Mouse (Mus musculus): Measurements from ENCODE around the gene Elane.

The Elane gene

DNA sequence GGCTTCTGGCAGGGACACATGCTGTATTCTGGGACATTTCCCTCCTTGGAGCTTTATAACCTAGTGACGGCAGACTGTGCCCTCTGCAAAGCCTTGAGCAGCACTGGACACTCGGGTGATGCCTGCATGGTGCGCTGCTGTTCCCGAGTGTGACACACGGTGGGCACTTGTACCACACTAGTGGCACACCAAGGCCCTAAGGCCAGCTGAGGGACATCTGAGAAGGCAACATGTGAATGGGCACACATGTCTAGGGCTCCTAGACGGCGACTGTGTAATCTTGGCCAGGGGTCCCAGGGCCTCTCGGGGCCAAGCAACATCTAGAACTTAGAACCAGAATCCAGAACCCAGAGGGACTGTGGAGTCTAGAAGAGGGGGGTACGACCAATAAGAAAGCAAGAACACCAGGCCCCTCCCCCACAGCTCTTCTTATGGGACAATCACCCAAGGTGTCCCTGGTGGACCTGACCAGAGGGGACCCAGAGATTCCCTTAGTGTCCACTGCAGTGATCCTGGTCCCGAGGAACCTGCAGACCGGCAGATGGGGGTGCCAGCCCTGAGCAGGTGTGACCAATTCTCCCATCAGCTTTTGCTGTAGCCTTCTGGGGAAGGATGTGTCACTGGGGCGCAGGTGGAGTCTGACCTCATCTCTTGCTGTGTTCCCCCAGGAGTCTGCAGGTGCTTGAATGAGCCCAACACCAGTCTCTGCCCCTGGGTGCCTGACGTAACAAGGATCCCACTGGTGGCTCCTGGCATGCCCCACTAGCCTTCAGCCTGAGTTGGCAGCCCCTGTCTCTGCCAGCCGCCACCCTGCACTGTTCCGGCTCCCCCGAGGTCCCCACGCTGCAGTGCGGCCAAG, 44.1 kb downstream of the Elane start:
- no peak for DNase-seq (ENCODE audit: low spot score)

DNA sequence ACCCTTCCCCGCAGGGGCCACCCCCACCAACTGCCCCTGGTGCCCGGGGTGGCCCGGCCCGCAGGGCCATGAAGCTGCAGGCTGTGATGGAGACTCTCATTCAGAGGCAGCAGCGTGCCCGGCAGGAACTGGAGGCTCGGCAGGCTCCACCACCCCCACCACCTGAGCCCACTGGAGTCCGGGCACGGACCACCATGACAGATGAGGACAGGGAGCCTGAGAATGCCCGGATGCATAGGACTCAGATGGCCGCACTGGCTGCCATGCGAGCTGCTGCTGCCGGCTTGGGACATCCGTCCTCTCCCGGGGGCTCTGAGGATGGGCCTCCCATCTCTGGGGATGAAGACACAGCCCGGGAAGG, 44.8 kb downstream of the Elane start:
- DNase-seq (ENCODE audit: low spot score) = no peak

DNA sequence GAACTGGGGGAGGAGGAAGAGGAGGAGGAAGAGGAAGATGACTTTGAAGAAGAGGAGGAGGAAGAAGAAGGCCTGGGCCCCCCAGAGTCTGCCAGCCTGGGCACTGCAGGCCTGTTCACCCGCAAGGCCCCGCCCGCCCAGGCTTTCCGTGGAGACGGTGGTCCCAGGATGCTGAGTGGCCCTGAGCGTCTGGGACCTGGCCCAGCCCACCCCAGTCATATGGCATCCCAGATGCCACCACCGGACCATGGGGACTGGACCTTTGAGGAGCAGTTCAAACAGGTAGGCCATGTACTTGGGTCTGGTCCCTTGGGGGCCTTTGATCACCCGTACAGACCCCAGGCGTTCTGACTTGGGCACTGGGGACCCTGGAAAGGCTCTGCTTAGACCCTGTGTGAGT, 45.8 kb downstream of the Elane start:
- DNase-seq (ENCODE audit: low spot score) = no peak

DNA sequence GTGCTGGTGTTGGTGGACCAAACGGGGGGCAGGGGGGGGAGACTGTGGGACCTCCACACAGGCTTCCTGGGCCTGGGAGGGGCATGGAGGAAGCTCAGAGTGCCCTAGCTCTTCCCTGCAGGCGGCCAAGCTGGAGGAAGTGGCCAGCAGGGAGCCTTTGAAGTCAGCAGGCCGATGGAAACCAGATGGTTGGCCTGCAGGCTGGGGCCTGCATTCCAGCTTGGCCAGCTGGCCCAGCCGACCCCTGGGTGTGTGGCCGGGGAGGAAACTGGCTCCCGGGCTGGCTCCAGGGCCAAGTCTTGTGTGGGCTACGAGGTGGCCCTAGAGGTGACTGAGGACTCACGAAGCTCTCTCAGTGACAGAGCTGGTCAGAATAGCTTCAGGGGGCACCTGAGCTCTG, 46.7 kb downstream of the Elane start:
- peak; percentile 65 for DNase-seq (ENCODE audit: low spot score)

DNA sequence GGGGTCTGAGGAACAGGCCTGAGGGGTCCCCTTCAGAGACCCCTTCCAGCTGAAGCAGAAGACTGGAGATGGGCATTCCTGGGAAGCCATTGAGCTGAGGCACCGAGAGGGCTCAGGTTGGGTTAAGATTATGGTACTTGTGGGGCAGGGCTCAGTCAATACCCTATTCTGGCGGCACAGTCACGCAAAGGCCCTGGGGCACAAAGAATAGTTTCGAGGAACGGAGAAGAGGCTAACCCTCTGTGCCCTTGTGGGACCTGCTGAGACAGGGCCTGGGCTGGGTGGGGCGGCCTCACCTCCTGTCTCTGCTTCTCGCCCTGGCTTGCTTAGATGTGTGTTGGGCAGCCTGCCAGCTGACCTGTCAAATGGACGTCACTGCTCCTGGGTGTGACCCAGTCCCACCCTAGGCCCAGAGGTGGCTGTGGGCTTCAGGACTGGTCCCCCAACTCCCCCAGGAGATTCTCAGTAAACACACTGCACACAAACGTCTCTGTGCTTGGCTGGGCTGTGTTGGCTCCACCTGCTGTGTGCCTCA, 47.2 kb downstream of the Elane start:
- no peak for DNase-seq (ENCODE audit: low spot score)

DNA sequence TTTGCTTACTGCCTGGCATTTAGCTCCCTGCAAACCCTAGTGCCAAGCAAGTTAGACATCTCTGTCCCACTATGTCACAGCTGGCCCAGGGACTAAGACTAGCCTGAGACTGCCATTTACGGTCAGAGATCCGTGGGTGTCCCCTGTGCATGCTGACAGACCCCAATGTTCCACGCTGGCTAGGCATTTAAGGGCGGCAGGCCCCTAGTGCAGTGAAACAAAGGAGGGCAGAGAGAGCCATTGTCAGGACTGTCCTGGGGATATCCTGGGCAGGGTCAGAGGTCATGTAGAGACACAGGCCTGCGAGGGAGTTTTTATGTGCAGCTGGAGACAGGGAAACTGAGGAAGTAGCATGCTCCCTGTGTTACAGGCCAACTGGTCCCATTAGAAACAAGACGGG, 47.8 kb downstream of the Elane start:
- no peak for DNase-seq (ENCODE audit: low spot score)

DNA sequence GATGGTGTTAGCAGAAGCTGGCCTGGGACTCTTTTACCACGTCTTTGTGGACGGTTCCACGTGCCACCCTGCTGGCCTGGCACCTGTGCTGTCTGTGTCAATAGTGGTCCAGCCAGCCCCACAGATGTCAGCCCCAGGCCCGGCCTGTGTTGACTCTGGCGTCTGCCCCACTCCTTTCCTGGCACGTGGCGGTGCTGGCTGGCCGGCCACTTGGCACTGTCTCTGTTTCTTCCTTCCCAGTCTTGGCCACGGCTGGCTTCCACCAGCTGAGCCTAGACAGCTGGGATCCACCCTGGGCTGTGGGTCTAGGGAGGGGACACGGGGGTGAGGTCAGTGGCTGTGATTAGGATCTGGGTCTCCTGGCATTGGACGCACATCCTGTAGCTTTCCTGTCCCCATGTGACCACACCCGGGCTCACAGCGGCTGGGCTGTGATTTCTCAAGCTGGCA, 48.2 kb downstream of the Elane start:
- peak; percentile 95 for DNase-seq (ENCODE audit: low spot score)

DNA sequence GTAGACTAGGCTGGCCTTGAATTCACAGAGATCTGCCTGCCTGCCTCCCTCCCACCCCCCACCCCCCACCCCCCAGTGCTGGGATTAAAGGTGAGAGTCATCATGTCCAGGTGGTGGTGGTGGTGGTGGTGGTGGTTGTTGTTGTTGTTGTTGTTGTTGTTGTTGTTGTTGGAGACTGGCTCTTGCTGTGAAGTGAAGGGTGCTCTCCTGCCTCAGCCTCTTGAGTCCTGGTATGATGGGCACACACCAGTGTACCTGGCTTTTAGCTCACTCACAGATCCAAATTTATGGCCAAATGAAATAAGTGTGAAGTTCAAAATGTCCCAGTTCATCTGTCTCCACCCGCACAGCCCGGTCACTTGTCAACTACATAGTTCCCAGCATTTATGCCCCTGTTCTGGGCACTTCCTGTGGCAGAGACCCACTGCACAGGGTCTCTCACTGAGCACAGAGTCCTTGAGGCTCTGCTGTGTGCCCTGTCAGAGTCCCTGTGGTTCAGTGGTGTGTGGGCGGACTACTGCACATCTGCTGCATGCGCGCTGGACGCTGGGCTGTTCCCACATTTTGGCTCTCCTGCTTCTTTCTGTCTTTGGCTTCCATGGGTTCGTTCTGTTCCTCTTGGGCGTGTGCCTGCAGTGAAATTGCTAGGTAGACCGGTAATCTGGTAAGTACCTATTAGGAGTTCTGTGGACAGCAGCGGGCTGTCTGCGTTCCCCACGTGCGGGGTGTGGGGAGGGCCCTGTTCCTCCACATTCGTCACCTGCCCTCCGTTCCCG, 48.9 kb downstream of the Elane start:
- no peak for DNase-seq (ENCODE audit: low spot score)

DNA sequence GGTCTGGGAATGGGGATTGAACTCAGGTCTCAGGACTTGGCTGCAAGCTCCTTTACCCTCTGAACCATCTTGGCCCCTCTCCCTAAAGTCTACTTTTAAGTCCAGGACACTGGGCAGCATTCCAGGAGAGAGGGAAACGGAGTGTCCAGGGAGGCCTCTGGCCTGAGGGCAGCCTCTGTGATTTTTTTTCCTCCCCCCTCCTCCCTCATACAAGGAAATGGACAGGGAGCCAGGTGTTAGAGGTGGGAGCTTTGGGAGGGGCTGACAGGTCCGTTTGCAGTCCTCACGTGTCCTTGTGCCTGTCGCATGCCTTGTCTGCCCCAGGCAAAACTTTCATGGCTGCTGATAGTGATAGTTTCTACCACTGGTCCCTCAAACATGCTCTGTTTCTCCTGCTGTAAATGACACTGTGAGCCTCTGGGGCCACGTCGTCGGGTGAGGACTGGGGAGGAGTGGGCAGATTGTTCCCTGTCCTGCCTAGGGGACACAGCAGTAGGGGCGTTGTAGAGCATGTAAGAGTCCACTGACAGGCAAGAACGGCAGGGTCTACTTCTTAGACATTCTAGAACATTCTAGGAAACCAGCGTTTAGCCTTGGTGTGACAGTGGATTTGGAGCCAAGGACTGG, 50.4 kb downstream of the Elane start:
- peak; percentile 70 for DNase-seq (ENCODE audit: low spot score)

DNA sequence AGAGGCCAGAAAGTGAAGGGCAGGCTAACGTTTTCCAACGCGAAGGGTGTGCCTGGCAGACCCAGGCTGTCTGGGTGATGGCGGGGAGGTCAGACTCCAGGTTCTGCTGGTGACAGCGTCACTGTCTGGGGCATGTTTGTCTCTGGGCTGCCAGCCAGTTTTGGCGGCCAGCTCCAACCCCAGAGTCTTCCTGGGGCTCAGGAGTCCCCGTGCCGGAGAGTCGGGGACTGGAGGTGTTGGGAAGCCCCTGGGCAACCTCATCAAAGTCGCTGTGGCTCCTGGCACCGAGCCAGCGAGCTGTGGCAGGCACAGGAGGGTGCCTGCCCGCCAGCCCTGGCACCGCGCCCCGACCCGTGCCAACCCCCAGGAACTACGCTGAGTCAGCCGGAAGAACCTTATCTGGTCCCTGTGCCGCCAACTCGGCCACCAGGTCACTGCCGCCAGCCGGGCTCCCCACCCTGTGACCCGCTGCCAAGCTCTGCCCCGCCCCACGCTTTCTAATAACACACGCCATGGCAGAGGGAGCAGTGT, 50.9 kb downstream of the Elane start:
- no peak for DNase-seq (ENCODE audit: low spot score)

All from adipocyte (in vitro differentiated cells).